Mouse (Mus musculus) testis, adult 2 months (tissue): ENCODE results near the gene Ddx31. TPM values are rescaled to one million over a fixed set of nuclear protein-coding genes. Genes with fewer than 3 reads are reported as not detected.

ENCODE experiments used
- H3K27ac ChIP-seq: fragments of 200-500 bp; 2 replicates; pipeline ENCODE4 v1.5.1; 2012; ENCODE audit warnings: low read depth, low read length; ENCODE audit not compliant: control insufficient read depth, insufficient read depth
- H3K27me3 ChIP-seq: fragments of 200-500 bp; 2 replicates; pipeline ENCODE4 v1.6.1; 2012; ENCODE audit warnings: mild to moderate bottlenecking, low read length, moderate library complexity; ENCODE audit not compliant: control insufficient read depth, insufficient read depth
- H3K36me3 ChIP-seq: fragments of 200-500 bp; 2 replicates; pipeline ENCODE4 v1.6.1; 2012; ENCODE audit warnings: mild to moderate bottlenecking, low read length; ENCODE audit not compliant: control insufficient read depth, insufficient read depth
- H3K4me1 ChIP-seq: fragments of 200-500 bp; 2 replicates; pipeline ENCODE4 v1.6.1; 2012; ENCODE audit warnings: low read length; ENCODE audit not compliant: control insufficient read depth, insufficient read depth
- H3K4me3 ChIP-seq: fragments of 200-500 bp; 2 replicates; pipeline ENCODE4 v1.5.1; 2012; ENCODE audit warnings: low read depth, mild to moderate bottlenecking, low read length, moderate library complexity, mixed read lengths; ENCODE audit not compliant: control insufficient read depth
- CTCF ChIP-seq: fragments of 200-500 bp; IDR thresholded peaks from 2 replicates; pipeline ENCODE4 v1.5.1; 2012; ENCODE audit warnings: low read depth, mild to moderate bottlenecking, inconsistent platforms, low read length, moderate library complexity; ENCODE audit not compliant: control insufficient read depth, insufficient read depth, insufficient replicate concordance
- POLR2A ChIP-seq: fragments of 200-500 bp; IDR thresholded peaks from 2 replicates; pipeline ENCODE4 v1.6.1; 2012; ENCODE audit warnings: low read depth, mild to moderate bottlenecking, inconsistent platforms, low read length, moderate library complexity; ENCODE audit not compliant: control insufficient read depth
- polyA plus RNA-seq: library from polyadenylated mRNA; depleted of rRNA; stranded (reverse); fragments of >200 nt; gene quantifications from 2 replicates; pipeline ENCODE4 v1.2.3, GENCODE M21; 2012

Ddx31 gene
- polyA plus RNA-seq, 1 experiment, result 5.0 TPM

GRCm38 (mm10) chr2:28909186-28909817 lies 69.1 kb downstream of the Ddx31 start:
- no peak overlapping the region for H3K27ac ChIP-seq
- H3K36me3 ChIP-seq, result no peaks in the 10 kb centered on the region
- no peak for TF ChIP-seq CTCF
- TF ChIP-seq POLR2A, result no peak
- H3K27me3 ChIP-seq, result peaks cover 10% of the 10 kb centered on the region
- peaks cover 28% of the 10 kb centered on the region for H3K4me1 ChIP-seq
- no peak overlapping the region for H3K4me3 ChIP-seq

GRCm38 (mm10) chr2:28909818-28910710 lies 69.9 kb downstream of the Ddx31 start:
- TF ChIP-seq POLR2A (no peak), CTCF (no peak)
- Histone ChIP-seq H3K27me3 (peaks cover 10% of the 10 kb centered on the region), H3K27ac (no peak overlapping the region), H3K4me3 (no peak overlapping the region), H3K36me3 (no peaks in the 10 kb centered on the region), H3K4me1 (peaks cover 28% of the 10 kb centered on the region)

GRCm38 (mm10) chr2:28910877-28911276 lies 70.7 kb downstream of the Ddx31 start:
- Histone ChIP-seq H3K27me3 (peaks cover 11% of the 10 kb centered on the region), H3K4me3 (no peak overlapping the region), H3K36me3 (no peaks in the 10 kb centered on the region), H3K27ac (no peak overlapping the region), H3K4me1 (peaks cover 31% of the 10 kb centered on the region)
- TF ChIP-seq POLR2A, result no peak

GRCm38 (mm10) chr2:28911331-28912038 lies 71.3 kb downstream of the Ddx31 start:
- TF ChIP-seq CTCF (no peak), POLR2A (no peak)
- H3K36me3 ChIP-seq, result no peaks in the 10 kb centered on the region
- H3K4me1 ChIP-seq, result peaks cover 34% of the 10 kb centered on the region
- H3K4me3 ChIP-seq, result no peak overlapping the region; the same call in 1 of the 2 replicates
- H3K27ac ChIP-seq, result no peak overlapping the region
- peaks cover 11% of the 10 kb centered on the region for H3K27me3 ChIP-seq

- Histone ChIP-seq H3K4me1 (peaks cover 38% of the 10 kb centered on the region), H3K4me3 (no peak overlapping the region; the same call in 1 of the 2 replicates), H3K27ac (no peak overlapping the region), H3K27me3 (peaks cover 11% of the 10 kb centered on the region), H3K36me3 (no peaks in the 10 kb centered on the region)
- TF ChIP-seq CTCF (no peak), POLR2A (no peak)
Observed at GRCm38 (mm10) chr2:28912039-28912700, 72.0 kb downstream of the Ddx31 start.

DNA sequence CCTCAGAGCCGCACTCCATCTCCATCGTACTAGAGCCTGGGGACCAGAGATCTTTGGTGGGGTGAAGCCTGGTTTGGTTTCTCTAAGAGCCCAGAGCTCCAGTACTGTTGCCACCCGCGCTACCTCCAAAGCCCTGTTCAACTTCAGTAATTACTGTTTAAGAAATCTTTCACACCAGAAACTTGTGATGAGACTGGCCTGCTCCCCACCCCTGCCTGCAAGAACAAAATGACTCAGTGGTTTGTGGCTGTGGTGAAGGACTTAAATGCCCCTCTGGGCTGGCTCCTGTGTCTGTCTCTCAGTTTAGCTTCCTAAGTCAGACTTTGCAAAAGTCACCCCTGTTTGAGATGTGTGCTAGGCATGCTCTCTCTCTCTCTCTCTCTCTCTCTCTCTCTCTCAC lies 72.8 kb downstream of the Ddx31 start:
- TF ChIP-seq CTCF, result no peak
- TF ChIP-seq POLR2A, result no peak
- H3K27me3 ChIP-seq, result peaks cover 14% of the 10 kb centered on the region
- peaks cover 45% of the 10 kb centered on the region for H3K4me1 ChIP-seq
- no peak overlapping the region for H3K4me3 ChIP-seq
- H3K27ac ChIP-seq, result no peak overlapping the region
- H3K36me3 ChIP-seq, result no peaks in the 10 kb centered on the region
